Mouse (Mus musculus): ENCODE results near the gene Rap1gap2.
"Not testable (repeated sequence)": the region's sequence is repeated elsewhere in the genome, so short reads cannot be mapped to it uniquely, and the experiment has no call there.

Rap1gap2 gene

GRCm38 (mm10) chr11:74621974-74622669 is 11.4 kb upstream of the Rap1gap2 start:
- no peak for DNase-seq (ENCODE audit: low spot score in 2 of 2)

GRCm38 (mm10) chr11:74619956-74620300 is 9.2 kb upstream of the Rap1gap2 start:
- no peak for DNase-seq (ENCODE audit: low spot score in 2 of 2)

GRCm38 (mm10) chr11:74619201-74619955 is 8.7 kb upstream of the Rap1gap2 start, which contains the start of gene Ccdc92b:
Gene Ccdc92b, plus strand, starts transcription at chr11:74619605.
- DNase-seq (ENCODE audit: low spot score in 2 of 2) = peak; percentile 27 to 54

DNA sequence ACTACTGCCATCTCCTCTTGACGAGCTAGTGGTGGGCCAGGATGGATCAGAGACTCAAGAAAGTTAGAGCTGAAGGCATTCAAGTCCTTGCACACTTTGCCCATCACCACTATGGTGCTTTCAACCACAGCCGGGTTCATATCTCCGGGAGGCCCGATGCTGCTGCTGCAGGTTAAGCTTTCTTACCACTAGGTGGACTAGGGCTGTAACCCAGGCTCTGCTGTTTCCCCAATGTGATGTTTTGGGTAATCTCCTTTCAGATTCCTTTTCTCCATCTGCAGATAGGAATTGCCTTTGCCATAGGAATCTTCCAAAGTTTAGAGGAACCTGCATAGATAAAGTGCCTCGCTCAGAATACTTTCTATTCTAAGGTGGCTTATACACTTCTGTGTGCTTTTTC is 4.9 kb upstream of the Rap1gap2 start:
- no peak for DNase-seq (ENCODE audit: low spot score in 2 of 2)

- no peak for DNase-seq (ENCODE audit: low spot score in 2 of 2)
These were observed 2.7 kb upstream of the Rap1gap2 start for GRCm38 (mm10) chr11:74613428-74613827.

DNA sequence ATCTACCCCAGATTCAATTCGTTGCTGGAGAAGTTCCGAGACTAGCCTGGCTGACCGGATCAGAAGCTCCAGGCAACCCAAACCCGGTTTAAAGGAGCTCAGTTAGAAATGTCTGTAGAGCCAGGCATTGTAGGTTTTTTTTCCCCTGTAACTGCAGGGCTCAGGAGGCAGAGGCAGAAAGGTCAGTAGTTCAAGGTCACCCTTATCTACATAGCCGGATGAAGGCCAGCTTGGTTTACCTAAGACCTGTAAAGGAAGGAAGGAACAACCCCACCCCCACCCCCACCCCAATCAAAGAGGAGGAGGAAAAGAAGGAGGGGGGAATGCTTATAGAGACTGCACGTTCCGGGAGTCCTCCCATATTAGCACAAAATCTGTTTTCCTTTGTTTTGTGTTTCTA is 722 bp upstream of the Rap1gap2 start:
- no peak for DNase-seq (ENCODE audit: low spot score in 2 of 2)

DNA sequence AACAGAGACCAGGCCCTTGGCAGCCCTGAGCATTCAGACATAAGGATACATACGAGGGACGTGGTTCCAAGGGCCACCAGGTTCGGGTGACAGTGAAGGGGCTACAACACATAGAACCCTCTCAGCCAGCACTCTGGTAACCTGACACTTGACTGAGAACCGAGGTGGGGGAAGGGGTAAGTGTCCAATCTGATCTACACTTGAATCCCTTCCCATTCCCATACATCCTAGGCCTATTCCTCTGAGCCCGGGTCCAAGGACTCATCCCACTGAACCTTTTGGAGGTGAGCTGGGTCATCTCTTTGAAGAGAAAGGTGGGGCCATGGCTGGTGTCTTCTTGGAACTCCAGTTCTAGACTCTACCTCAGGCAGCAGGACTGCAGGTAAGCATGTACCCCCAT is 647 bp downstream of the Rap1gap2 start:
- no peak for DNase-seq (ENCODE audit: low spot score in 2 of 2)

DNA sequence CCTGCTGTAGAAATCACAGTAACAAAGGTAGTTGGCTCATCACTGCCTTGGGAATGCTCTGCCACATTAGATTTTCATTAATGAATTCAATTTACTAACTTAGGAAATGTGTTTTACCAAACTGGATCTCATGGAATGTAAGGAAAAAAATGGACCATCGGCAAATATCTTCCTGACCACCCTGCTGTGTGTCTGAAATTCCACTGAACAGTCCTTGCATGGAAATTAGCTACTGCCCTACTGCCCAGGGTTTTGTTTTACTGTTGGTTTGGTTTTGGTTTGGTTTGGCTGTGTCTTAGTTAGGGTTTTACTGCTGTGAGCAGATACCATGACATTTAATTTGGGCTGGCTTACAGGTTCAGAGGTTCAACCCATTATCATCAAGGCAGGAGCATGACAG is 8.4 kb downstream of the Rap1gap2 start:
- no peak for DNase-seq (ENCODE audit: low spot score in 2 of 2)

- no peak for DNase-seq (ENCODE audit: low spot score in 2 of 2)
These were observed 12.8 kb downstream of the Rap1gap2 start for GRCm38 (mm10) chr11:74597990-74598337.

- DNase-seq (ENCODE audit: low spot score in 2 of 2) = no peak
These were observed 13.3 kb downstream of the Rap1gap2 start for GRCm38 (mm10) chr11:74597283-74597989.

- no peak for DNase-seq (ENCODE audit: low spot score in 2 of 2)
These were observed 18.5 kb downstream of the Rap1gap2 start for GRCm38 (mm10) chr11:74592246-74592645.

DNA sequence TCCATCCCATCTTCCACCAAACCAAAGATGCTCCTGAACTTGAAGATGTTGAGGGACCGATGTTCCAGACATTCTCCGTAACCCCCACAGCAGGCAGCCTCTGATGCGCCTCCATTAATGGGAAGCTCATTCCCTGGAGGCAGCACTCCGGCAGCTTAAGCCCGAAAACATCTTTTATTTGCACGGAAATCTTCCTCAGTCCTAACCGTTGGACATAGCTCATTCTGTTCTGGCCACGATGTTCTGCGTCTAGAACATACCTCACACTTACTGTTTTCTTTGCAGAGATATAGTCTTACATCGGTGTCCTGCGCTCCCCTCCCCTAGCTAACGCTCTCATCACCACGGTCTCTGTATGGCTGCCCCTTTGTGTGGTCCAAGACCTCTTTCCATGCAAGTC is 20.0 kb downstream of the Rap1gap2 start:
- DNase-seq (ENCODE audit: low spot score in 2 of 2) = no peak

GRCm38 (mm10) chr11:74590239-74590596 is 20.5 kb downstream of the Rap1gap2 start:
- DNase-seq (ENCODE audit: low spot score in 2 of 2) = no peak

DNA sequence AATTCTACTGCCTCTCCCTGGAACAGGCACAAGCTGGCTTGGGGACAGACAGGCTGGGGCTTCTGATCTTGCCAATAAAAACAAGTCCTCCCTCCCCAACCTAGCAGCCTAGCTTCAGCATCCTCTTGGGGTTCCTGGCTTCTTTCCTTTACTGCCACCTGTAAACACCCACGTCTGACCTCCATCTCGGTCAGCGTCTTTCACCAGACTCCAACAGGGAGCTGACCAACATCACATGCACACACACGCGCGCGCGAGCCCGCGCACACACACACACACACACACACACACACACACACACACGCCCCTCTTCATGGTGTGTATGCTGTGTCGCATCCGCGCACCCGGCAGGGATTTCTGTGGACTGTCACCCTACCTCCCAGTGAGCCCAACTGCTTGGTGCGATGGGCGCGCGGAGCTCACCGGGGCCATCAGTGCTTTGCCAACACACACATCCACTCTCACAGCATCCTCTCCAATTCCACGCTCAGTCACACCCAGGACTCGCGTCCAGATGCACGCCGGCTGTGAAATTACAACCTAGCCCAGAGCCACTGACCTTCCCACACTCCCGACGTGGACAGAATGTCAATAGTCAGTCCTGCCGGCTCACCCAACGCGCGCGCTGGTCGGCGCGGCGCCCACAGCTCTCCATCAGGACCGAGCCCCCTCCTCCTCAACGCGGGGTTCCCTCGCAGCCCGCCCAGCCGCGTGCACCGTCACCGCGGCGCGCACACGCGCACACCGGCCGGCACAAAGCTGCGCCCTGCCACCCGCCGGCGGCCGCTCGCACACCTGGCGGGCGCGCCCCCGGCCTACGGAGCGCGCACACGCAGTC is 21.1 kb downstream of the Rap1gap2 start:
- no peak for DNase-seq (ENCODE audit: low spot score in 2 of 2)

DNA sequence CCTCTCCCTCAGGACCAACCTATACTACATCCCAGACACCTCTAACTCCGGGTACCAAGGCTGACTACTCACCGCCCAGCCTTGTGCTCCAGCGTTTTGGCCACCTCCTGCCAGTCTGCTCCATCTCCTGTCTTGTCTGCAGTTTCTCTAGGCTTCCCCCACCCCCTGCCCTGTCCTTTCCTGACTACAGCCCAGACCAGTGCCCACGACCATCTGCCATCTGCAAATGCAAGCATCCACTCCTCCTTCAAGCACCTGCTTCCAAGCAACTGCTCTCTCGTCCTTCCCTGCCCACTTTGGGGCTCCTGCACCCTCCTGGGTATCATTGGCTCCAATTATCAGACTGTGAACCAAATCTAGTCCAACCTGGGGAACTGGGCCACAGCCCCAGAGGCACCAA is 24.3 kb downstream of the Rap1gap2 start:
- no peak for DNase-seq (ENCODE audit: low spot score in 2 of 2)

DNA sequence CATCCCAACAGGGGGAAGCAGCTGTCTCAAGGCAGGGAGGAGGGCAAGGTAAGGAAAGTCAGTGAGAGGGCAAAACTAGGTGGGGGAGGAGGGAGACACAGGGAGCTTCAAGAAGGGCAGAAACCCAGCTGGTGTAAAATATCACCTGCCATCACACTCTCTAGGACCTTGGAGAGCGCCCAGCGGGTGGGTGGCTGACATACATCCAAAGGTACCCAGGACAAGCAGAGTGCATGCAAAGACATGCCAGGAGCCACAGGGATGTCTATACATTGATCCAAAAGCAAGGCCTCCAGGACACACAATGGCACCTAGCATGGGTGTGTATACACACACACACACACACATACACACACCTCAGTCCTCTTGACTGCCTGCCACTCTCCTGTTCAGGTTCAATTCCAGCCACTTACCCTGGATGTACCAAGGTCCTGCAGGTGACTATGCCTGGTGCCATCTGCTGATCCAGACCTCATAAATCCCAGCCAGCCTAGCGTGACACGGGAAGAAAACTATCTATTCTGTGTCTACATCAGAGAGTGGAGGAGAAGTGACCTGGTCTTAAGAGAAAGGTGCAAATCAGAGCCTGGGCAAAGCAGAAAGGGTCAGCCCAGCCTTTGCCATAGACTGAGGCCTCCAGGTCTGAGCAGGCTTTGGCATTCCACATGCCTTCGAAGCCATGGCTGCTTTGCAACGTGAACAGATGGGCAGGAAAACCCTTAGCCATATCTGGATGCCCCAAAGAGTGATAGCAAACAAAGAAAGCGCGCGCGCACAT is 25.6 kb downstream of the Rap1gap2 start:
- no peak for DNase-seq (ENCODE audit: low spot score in 2 of 2)

- no peak for DNase-seq (ENCODE audit: low spot score in 2 of 2)
These were observed 26.8 kb downstream of the Rap1gap2 start for GRCm38 (mm10) chr11:74583824-74584349.

GRCm38 (mm10) chr11:74582464-74582863 is 28.3 kb downstream of the Rap1gap2 start:
- no peak for DNase-seq (ENCODE audit: low spot score in 2 of 2)

GRCm38 (mm10) chr11:74581333-74581732 is 29.4 kb downstream of the Rap1gap2 start:
- not testable (repeated sequence) for DNase-seq (ENCODE audit: low spot score in 2 of 2)

DNA sequence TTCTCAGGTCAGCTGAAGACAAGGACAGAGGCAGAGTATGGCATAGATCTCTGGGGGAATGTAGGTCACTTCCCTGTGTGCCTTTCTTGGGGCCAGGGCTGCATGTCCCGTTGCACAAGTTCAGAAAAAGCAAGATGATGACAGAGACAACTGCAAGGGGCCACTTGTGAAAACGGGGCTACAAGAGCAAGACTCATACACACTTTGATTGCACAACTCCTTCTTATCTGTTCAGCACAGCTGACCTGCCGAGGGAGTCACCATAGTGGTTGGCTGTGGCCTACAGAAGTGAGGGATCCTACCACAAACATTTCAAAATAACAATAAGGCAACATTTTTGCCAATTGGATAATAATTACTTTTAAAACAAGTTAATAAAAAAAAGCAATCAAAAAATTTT is 33.6 kb downstream of the Rap1gap2 start:
- peak in 1 of 2 experiments; percentile 32 for DNase-seq (ENCODE audit: low spot score in 2 of 2)

- peak; percentile 24 to 33 for DNase-seq (ENCODE audit: low spot score in 2 of 2)
These were observed 34.8 kb downstream of the Rap1gap2 start for GRCm38 (mm10) chr11:74575940-74576339.

All from natural killer cell, adult 2 months (primary cell).